Mouse (Mus musculus): ENCODE measurements around the gene Col9a3. TPM values are rescaled to one million over a fixed set of nuclear protein-coding genes. Genes with fewer than 3 reads are reported as not detected.

The Col9a3 gene
- polyA plus RNA-seq, 1 experiment from 2014 or later: 7.2 TPM

DNA sequence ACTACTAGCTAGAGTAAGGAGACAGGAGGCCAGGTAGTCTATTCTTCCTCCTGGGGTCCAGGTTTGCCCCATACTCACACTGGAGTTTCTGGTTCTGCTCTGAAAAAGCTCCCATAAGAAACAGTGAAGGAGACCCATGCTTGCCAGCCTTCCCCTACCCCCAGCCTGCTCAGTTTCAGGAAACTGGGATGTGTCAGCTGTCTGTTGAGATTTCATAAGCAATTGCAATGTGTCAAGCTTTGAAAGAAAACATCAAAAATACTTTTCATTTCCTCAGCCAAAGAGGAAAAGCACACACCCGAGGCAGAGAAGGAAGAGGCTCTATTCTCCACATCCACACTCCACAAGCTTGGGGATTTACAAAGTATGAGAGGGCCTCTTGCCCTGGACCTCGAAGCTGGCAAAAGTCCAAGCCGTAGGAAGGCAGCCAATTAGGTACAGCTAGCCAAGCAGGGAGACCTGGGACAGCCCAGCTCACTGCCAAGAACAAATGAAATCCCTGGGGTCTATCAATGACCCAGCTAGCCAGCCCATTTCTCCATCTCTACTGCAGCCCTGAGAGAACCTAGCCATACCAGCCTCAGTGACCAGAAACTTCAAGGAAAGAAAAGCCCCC is 28.5 kb upstream of the Col9a3 start:
- ATAC-seq (replicated peaks; ENCODE audit: low FRiP score, low TSS enrichment, low read depth) (no peak), DNase-seq (ENCODE audit: low spot score) (no peak)
- Histone ChIP-seq H3K9me3 (ENCODE audit: control insufficient read depth, low read length) (no peaks in the 10 kb centered on the region), H3K9ac (ENCODE audit: low read length) (no peak overlapping the region), H3K27ac (ENCODE audit: low read depth) (peak overlapping the region; percentile 47; the same call in 1 of the 2 replicates), H3K36me3 (ENCODE audit: control insufficient read depth, insufficient read depth, low read length) (no peaks in the 10 kb centered on the region), H3K4me3 (ENCODE audit: low read depth, low read length) (no peak overlapping the region), H3K4me2 (ENCODE audit: low read length) (no peak overlapping the region), H3K4me1 (replicated peaks; ENCODE audit: control insufficient read depth, insufficient read depth, low read length) (peaks cover 13% of the 10 kb centered on the region), H3K27me3 (replicated peaks; ENCODE audit: control insufficient read depth, insufficient read depth, low read length) (0 out of 2 replicates have a peak, but pooled peaks cover under 1% of the 10 kb centered on the region)
- 17% methylated on average over 3 of the region's 3 CpGs for WGBS

DNA sequence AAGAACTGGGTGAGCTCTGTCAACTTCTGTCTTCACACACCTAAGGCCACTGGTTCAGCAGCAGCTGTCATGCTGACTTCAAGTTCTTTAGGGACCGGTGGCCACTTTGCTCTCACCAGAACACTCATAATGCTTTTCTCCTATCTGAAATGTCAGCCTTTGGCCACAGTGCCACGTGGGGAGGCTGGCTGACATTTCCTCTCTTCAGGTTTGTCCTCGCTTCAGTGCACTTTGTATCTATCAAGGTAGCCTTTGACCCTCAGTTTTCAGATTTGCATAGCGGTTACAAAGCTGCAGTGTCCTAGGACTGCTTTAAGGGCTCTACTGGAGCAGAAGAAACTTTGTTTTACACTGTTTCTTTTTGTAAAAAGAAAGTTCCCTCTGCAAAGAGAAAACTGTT is 21.1 kb upstream of the Col9a3 start:
- no peak overlapping the region for H3K4me3 ChIP-seq (ENCODE audit: low read depth, low read length)
- H3K4me2 ChIP-seq (ENCODE audit: low read length): no peak overlapping the region
- no peaks in the 10 kb centered on the region for H3K4me1 ChIP-seq (replicated peaks; ENCODE audit: control insufficient read depth, insufficient read depth, low read length)
- no peaks in the 10 kb centered on the region for H3K9me3 ChIP-seq (ENCODE audit: control insufficient read depth, low read length)
- no peak overlapping the region for H3K9ac ChIP-seq (ENCODE audit: low read length)
- ATAC-seq (replicated peaks; ENCODE audit: low FRiP score, low TSS enrichment, low read depth) (no peak), DNase-seq (ENCODE audit: low spot score) (no peak)
- H3K36me3 ChIP-seq (ENCODE audit: control insufficient read depth, insufficient read depth, low read length): no peaks in the 10 kb centered on the region
- WGBS: 66% methylated on average over 4 of the region's 4 CpGs
- peaks cover 3% of the 10 kb centered on the region; the same call in 1 of the 2 replicates for H3K27me3 ChIP-seq (replicated peaks; ENCODE audit: control insufficient read depth, insufficient read depth, low read length)
- H3K27ac ChIP-seq (ENCODE audit: low read depth): no peak overlapping the region

DNA sequence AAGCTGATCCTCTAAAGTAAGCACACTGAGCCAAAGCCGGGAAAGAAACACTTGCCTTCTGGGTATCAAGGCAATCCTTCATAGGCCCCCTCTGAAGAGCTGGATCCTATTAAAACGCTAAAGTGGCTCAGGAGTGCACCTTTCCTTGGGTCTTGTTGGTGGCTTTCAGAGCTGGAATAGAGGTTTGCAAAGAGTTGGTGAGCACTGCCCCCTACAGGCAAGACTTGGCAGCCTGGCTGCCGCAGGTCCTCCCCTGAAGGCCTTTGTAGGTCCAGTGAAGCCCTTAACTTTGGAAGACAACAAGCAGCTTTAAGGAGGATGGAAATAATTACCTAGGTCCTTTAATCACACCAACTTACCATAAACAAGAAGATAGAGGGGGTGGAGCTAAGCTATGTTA is 18.9 kb upstream of the Col9a3 start:
- Histone ChIP-seq H3K4me2 (ENCODE audit: low read length) (no peak overlapping the region), H3K36me3 (ENCODE audit: control insufficient read depth, insufficient read depth, low read length) (no peaks in the 10 kb centered on the region), H3K9ac (ENCODE audit: low read length) (no peak overlapping the region), H3K4me3 (ENCODE audit: low read depth, low read length) (no peak overlapping the region), H3K4me1 (replicated peaks; ENCODE audit: control insufficient read depth, insufficient read depth, low read length) (peaks cover 6% of the 10 kb centered on the region), H3K27me3 (replicated peaks; ENCODE audit: control insufficient read depth, insufficient read depth, low read length) (peaks cover 3% of the 10 kb centered on the region; the same call in 1 of the 2 replicates), H3K27ac (ENCODE audit: low read depth) (no peak overlapping the region), H3K9me3 (ENCODE audit: control insufficient read depth, low read length) (no peaks in the 10 kb centered on the region)
- 1% methylated on average over 3 of the region's 3 CpGs for WGBS
- DNase-seq (ENCODE audit: low spot score): peak; percentile 89
- ATAC-seq (replicated peaks; ENCODE audit: low FRiP score, low TSS enrichment, low read depth): no peak

DNA sequence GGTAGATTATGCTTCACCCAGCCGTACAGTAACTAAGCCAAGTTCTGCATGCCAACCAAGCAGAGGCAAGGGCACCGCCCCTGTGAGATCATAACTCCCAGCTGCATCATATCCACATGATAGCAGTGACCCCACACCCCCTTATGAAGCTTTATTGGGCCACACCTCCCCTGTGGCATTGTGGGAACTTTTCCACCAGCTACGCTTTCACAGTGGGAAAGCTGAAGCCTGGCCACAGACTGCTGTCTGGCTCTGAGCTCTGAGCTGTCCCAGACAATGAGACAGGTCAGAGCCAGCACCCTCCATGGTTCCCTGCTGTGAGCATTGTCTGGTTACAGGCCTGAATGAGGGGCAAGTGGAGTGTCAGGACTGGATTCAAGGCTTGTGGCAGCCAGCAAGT is 16.6 kb upstream of the Col9a3 start, which contains the start of gene Mrgbp:
TSS of gene Mrgbp (plus strand) at position 303 of the 400 bp plus-strand sequence.
- Histone ChIP-seq H3K27ac (ENCODE audit: low read depth) (no peak within 1 kb of the TSS), H3K27me3 (replicated peaks; ENCODE audit: control insufficient read depth, insufficient read depth, low read length) (0 out of 2 replicates have a peak, but pooled peaks cover 3% of the 10 kb centered on the region), H3K9me3 (ENCODE audit: control insufficient read depth, low read length) (no peaks in the 10 kb centered on the region), H3K36me3 (ENCODE audit: control insufficient read depth, insufficient read depth, low read length) (peaks cover 16% of the 10 kb centered on the region), H3K9ac (ENCODE audit: low read length) (no peak within 1 kb of the TSS), H3K4me2 (ENCODE audit: low read length) (no peak within 1 kb of the TSS), H3K4me1 (replicated peaks; ENCODE audit: control insufficient read depth, insufficient read depth, low read length) (peaks cover 9% of the 10 kb centered on the region), H3K4me3 (ENCODE audit: low read depth, low read length) (no peak within 1 kb of the TSS)
- no peak for DNase-seq (ENCODE audit: low spot score)
- WGBS: 64% methylated on average over 3 of the region's 3 CpGs
- ATAC-seq (replicated peaks; ENCODE audit: low FRiP score, low TSS enrichment, low read depth): no peak

DNA sequence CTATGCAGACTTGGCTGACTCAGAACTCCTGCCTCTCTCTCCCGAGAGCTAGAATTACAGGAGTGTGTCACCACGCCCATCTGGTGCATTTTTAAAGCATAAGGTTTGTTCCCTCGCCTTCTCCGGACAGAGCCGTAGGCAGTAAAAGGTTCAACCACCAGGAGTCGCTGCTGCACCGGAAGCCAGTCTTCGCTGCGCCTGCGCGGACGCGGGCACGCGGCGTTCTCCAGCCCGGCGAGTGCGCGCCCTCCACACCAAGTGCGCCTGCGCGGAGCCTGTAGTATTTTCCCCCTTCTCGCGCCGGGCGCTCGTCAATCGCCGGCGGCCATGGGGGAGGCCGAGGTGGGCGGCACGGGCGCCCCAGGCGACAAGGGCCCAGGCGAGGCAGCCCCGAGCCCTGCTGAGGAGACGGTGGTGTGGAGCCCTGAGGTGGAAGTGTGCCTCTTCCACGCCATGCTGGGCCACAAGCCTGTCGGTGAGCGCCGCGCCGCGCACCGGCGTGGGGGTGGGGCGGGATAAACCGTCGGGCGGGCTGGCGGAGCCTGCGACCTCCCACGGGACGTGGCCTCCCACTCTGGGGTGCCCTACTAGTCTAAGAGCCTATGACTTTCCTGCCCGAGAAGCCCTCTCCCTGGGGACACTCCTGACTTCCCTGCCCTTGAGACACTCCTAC is 15.0 kb upstream of the Col9a3 start:
- H3K27me3 ChIP-seq (replicated peaks; ENCODE audit: control insufficient read depth, insufficient read depth, low read length): 0 out of 2 replicates have a peak, but pooled peaks cover 3% of the 10 kb centered on the region
- ATAC-seq (replicated peaks; ENCODE audit: low FRiP score, low TSS enrichment, low read depth): peak; percentile 76
- no peak overlapping the region for H3K27ac ChIP-seq (ENCODE audit: low read depth)
- WGBS: under 1% methylated on average over 56 of the region's 57 CpGs
- H3K4me3 ChIP-seq (ENCODE audit: low read depth, low read length): peak overlapping the region; percentile 82
- H3K4me1 ChIP-seq (replicated peaks; ENCODE audit: control insufficient read depth, insufficient read depth, low read length): peaks cover 9% of the 10 kb centered on the region
- peak; percentile 99 for DNase-seq (ENCODE audit: low spot score)
- H3K9ac ChIP-seq (ENCODE audit: low read length): peak overlapping the region; percentile 91
- H3K4me2 ChIP-seq (ENCODE audit: low read length): peak overlapping the region; percentile 78
- H3K9me3 ChIP-seq (ENCODE audit: control insufficient read depth, low read length): no peaks in the 10 kb centered on the region
- H3K36me3 ChIP-seq (ENCODE audit: control insufficient read depth, insufficient read depth, low read length): peaks cover 31% of the 10 kb centered on the region

DNA sequence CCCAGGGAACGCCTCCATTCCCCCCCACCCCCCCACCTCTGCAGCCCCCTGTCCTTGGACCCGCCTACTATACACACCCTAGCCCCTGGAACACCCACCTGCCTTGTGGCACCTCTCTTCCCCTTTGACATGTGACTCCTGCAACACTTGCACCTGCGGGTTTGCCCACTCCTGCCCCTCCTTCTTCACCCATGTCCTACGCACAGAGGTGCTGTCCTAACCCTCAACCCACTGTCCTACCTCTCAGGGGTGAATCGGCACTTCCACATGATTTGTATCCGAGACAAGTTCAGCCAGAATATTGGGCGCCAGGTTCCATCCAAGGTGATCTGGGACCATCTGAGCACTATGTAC is 14.5 kb upstream of the Col9a3 start:
- H3K4me1 ChIP-seq (replicated peaks; ENCODE audit: control insufficient read depth, insufficient read depth, low read length): peaks cover 9% of the 10 kb centered on the region
- H3K27ac ChIP-seq (ENCODE audit: low read depth): no peak overlapping the region
- no peak for DNase-seq (ENCODE audit: low spot score)
- ATAC-seq (replicated peaks; ENCODE audit: low FRiP score, low TSS enrichment, low read depth): no peak; the same call in none of the 2 replicates
- H3K36me3 ChIP-seq (ENCODE audit: control insufficient read depth, insufficient read depth, low read length): peaks cover 31% of the 10 kb centered on the region
- WGBS: 20% methylated on average over 7 of the region's 7 CpGs
- H3K9me3 ChIP-seq (ENCODE audit: control insufficient read depth, low read length): no peaks in the 10 kb centered on the region
- H3K4me2 ChIP-seq (ENCODE audit: low read length): peak overlapping the region; percentile 78
- H3K9ac ChIP-seq (ENCODE audit: low read length): peak overlapping the region; percentile 91
- peak overlapping the region; percentile 82 for H3K4me3 ChIP-seq (ENCODE audit: low read depth, low read length)
- H3K27me3 ChIP-seq (replicated peaks; ENCODE audit: control insufficient read depth, insufficient read depth, low read length): 0 out of 2 replicates have a peak, but pooled peaks cover 3% of the 10 kb centered on the region

DNA sequence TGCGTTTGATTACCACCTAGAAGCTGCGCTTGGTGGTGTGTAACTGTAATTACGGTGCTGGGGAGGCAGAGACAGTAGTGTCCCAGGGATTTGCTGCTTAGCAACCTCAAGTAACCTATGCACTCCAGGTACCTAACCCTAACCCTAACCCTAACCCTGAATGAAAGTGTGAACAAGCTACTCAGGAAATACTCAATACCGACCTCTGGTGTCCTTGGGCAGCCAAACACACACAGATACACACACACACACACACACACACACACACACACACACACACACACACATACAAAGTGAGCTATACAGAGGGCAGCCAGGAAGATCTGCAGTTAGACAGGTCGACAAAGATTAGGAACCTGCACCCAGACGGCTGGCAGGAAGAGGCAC is 8.9 kb upstream of the Col9a3 start:
- peak overlapping the region; percentile 85 for H3K4me2 ChIP-seq (ENCODE audit: low read length)
- 47% methylated on average over 6 of the region's 6 CpGs for WGBS
- peaks cover 58% of the 10 kb centered on the region for H3K36me3 ChIP-seq (ENCODE audit: control insufficient read depth, insufficient read depth, low read length)
- peak overlapping the region; percentile 77 for H3K27ac ChIP-seq (ENCODE audit: low read depth)
- H3K9ac ChIP-seq (ENCODE audit: low read length): peak overlapping the region; percentile 62
- peak overlapping the region; percentile 63 for H3K4me3 ChIP-seq (ENCODE audit: low read depth, low read length)
- ATAC-seq (replicated peaks; ENCODE audit: low FRiP score, low TSS enrichment, low read depth) (peak; percentile 11; the same call in 1 of the 2 replicates), DNase-seq (ENCODE audit: low spot score) (no peak)
- no peaks in the 10 kb centered on the region for H3K27me3 ChIP-seq (replicated peaks; ENCODE audit: control insufficient read depth, insufficient read depth, low read length)
- H3K4me1 ChIP-seq (replicated peaks; ENCODE audit: control insufficient read depth, insufficient read depth, low read length): peaks cover 10% of the 10 kb centered on the region
- H3K9me3 ChIP-seq (ENCODE audit: control insufficient read depth, low read length): no peaks in the 10 kb centered on the region

DNA sequence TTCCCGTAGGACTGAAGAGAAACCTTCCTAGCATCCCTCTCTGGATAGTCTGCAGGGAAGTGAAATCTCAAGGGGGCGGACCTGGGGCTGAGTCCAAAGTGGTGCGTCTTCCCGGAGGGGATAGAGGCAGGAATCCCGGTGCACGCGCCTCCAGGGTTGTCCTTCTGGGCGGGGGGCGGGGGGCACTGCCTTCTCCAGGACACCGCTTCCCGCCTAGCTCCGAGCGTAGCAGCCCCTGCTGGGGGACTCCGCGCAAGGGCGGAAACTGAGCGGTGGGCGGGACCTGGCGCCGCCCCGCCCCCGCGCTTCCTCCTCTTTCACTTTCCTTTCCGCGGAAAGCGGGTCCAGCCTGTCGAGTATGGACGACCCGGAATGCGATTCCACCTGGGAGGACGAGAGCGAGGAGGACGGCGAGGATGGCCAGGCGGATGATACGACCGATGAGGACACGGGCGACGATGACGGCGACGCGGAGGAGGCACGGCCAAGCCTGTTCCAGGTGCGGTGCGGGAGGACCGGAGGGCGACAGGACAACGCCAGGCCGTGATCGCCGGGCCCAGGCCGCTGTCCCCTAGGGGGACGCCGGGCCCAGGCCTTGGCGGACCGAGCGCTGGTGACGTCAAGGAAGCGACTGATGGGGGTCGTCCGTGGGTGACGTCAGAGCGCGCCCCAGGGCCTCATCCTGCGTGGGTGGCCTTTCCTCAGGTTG is 8.3 kb upstream of the Col9a3 start, which contains the start of gene Ogfr:
TSS of gene Ogfr (plus strand) at position 123 of the 709 bp plus-strand sequence.
- peaks cover 63% of the 10 kb centered on the region for H3K36me3 ChIP-seq (ENCODE audit: control insufficient read depth, insufficient read depth, low read length)
- peak; percentile 92 for ATAC-seq (replicated peaks; ENCODE audit: low FRiP score, low TSS enrichment, low read depth)
- 3% methylated on average over 65 of the region's 67 CpGs for WGBS
- H3K27me3 ChIP-seq (replicated peaks; ENCODE audit: control insufficient read depth, insufficient read depth, low read length): no peaks in the 10 kb centered on the region
- H3K4me2 ChIP-seq (ENCODE audit: low read length): peak within 1 kb of the TSS; percentile 85
- peak; percentile 93 for DNase-seq (ENCODE audit: low spot score)
- peak within 1 kb of the TSS; percentile 63 for H3K4me3 ChIP-seq (ENCODE audit: low read depth, low read length)
- no peaks in the 10 kb centered on the region for H3K9me3 ChIP-seq (ENCODE audit: control insufficient read depth, low read length)
- peaks cover 7% of the 10 kb centered on the region for H3K4me1 ChIP-seq (replicated peaks; ENCODE audit: control insufficient read depth, insufficient read depth, low read length)
- H3K9ac ChIP-seq (ENCODE audit: low read length): peak within 1 kb of the TSS; percentile 62
- H3K27ac ChIP-seq (ENCODE audit: low read depth): peak within 1 kb of the TSS; percentile 77
